Mouse (Mus musculus) intestine, postnatal 0 days (tissue): ENCODE results near the gene Epha3. TPM values are rescaled to one million over a fixed set of nuclear protein-coding genes. Genes with fewer than 3 reads are reported as not detected.

ENCODE experiments used
- ATAC-seq: fragments of 200-750 bp; cut with Nextera tagmentation; 2 replicates; pipeline ENCODE4 v1.8.0; 2017; ENCODE audit warnings: mild to moderate bottlenecking, moderate TSS enrichment, moderate library complexity
- H3K27ac ChIP-seq: fragments of 300-500 bp; sonication (generic); 2 replicates; pipeline ENCODE4 v1.5.1; 2014; ENCODE audit warnings: mild to moderate bottlenecking, low read depth, low read length, moderate library complexity
- H3K27me3 ChIP-seq: fragments of 300-500 bp; sonication (generic); replicated peaks from 2 replicates; pipeline ENCODE4 v1.6.1; 2014; ENCODE audit warnings: low read length, mixed read lengths; ENCODE audit not compliant: control insufficient read depth, insufficient read depth
- H3K36me3 ChIP-seq: fragments of 300-500 bp; sonication (generic); 2 replicates; pipeline ENCODE4 v1.6.1; 2014; ENCODE audit warnings: mild to moderate bottlenecking, moderate library complexity; ENCODE audit not compliant: control insufficient read depth, insufficient read depth
- H3K4me1 ChIP-seq: fragments of 300-500 bp; sonication (generic); replicated peaks from 2 replicates; pipeline ENCODE4 v1.6.1; 2014; ENCODE audit warnings: antibody characterized with exemption, low read length, mixed read lengths; ENCODE audit not compliant: control insufficient read depth, insufficient read depth
- H3K4me2 ChIP-seq: fragments of 300-500 bp; sonication (generic); replicated peaks from 2 replicates; pipeline ENCODE4 v1.6.1; 2014; ENCODE audit warnings: low read depth, mild to moderate bottlenecking, moderate library complexity
- H3K4me3 ChIP-seq: fragments of 300-500 bp; sonication (generic); 2 replicates; pipeline ENCODE4 v1.5.1; 2014; ENCODE audit warnings: low read depth, low read length
- H3K9ac ChIP-seq: fragments of 300-500 bp; sonication (generic); 2 replicates; pipeline ENCODE4 v1.6.1; 2014; ENCODE audit warnings: mild to moderate bottlenecking, low read depth, low read length
- H3K9me3 ChIP-seq: fragments of 300-500 bp; sonication (generic); 2 replicates; pipeline ENCODE4 v1.6.1; 2016; ENCODE audit warnings: mixed run types; ENCODE audit not compliant: control insufficient read depth
- CTCF ChIP-seq: sonication (generic); IDR thresholded peaks from 2 replicates; pipeline ENCODE4 v1.5.1; 2016; ENCODE audit warnings: low read depth, mild to moderate bottlenecking, control low read depth, antibody characterized with exemption, moderate library complexity
- WGBS: fragments of 180-500 bp; shearing (Covaris S2); extraction: QIAGEN DNeasy Blood & Tissue Kit; methylation state at CpG from one replicate; pipeline ENCODE4 v1.1.7; 2014; 5-methylcytosine and 5-hydroxymethylcytosine counted together
- polyA plus RNA-seq: library from polyadenylated mRNA; unstranded; fragments of >200 nt; fragmentation: Nextera tagmentation; extraction: Ambion mirVana; gene quantifications from 2 replicates; pipeline ENCODE4 v1.2.1, GENCODE M21; 2015

Epha3 gene
- polyA plus RNA-seq, 1 experiment from 2014 or later = 2.3 TPM

- WGBS = 30% methylated on average over 1 of the region's 1 CpGs
- Histone ChIP-seq H3K4me2 (no peak overlapping the region), H3K9me3 (no peaks in the 10 kb centered on the region), H3K27me3 (no peaks in the 10 kb centered on the region), H3K4me3 (no peak overlapping the region), H3K27ac (no peak overlapping the region), H3K36me3 (no peaks in the 10 kb centered on the region), H3K4me1 (no peaks in the 10 kb centered on the region), H3K9ac (no peak overlapping the region)
- no peak for TF ChIP-seq CTCF
- ATAC-seq = no peak
These were observed 189.5 kb downstream of the Epha3 start for GRCm38 (mm10) chr16:63674426-63674825.

GRCm38 (mm10) chr16:63673236-63673840, 190.6 kb downstream of the Epha3 start:
- Histone ChIP-seq H3K4me2 (no peak overlapping the region), H3K4me3 (no peak overlapping the region), H3K9ac (no peak overlapping the region), H3K9me3 (no peaks in the 10 kb centered on the region), H3K27ac (no peak overlapping the region), H3K4me1 (no peaks in the 10 kb centered on the region), H3K27me3 (no peaks in the 10 kb centered on the region), H3K36me3 (no peaks in the 10 kb centered on the region)
- WGBS = 92% methylated on average over 9 of the region's 9 CpGs
- ATAC-seq = no peak
- no peak for TF ChIP-seq CTCF

GRCm38 (mm10) chr16:63665897-63666464, 198.0 kb downstream of the Epha3 start:
- ATAC-seq = no peak
- no peak overlapping the region for H3K9ac ChIP-seq
- H3K4me3 ChIP-seq = no peak overlapping the region
- no peaks in the 10 kb centered on the region for H3K9me3 ChIP-seq
- no peaks in the 10 kb centered on the region for H3K4me1 ChIP-seq
- no peak for TF ChIP-seq CTCF
- 83% methylated on average over 3 of the region's 3 CpGs for WGBS
- H3K27ac ChIP-seq = no peak overlapping the region
- no peaks in the 10 kb centered on the region for H3K36me3 ChIP-seq
- H3K4me2 ChIP-seq = no peak overlapping the region
- no peaks in the 10 kb centered on the region for H3K27me3 ChIP-seq

- Histone ChIP-seq H3K27ac (no peak overlapping the region), H3K4me2 (no peak overlapping the region), H3K36me3 (no peaks in the 10 kb centered on the region), H3K9ac (no peak overlapping the region), H3K4me3 (no peak overlapping the region), H3K4me1 (no peaks in the 10 kb centered on the region), H3K9me3 (no peaks in the 10 kb centered on the region), H3K27me3 (no peaks in the 10 kb centered on the region)
- WGBS = 54% methylated on average over 4 of the region's 4 CpGs
- TF ChIP-seq CTCF = no peak
- ATAC-seq = no peak
These were observed 205.5 kb downstream of the Epha3 start for GRCm38 (mm10) chr16:63658302-63658974.

GRCm38 (mm10) chr16:63657743-63658142, 206.2 kb downstream of the Epha3 start:
- H3K4me3 ChIP-seq = no peak overlapping the region
- H3K9me3 ChIP-seq = no peaks in the 10 kb centered on the region
- 63% methylated on average over 2 of the region's 2 CpGs for WGBS
- H3K36me3 ChIP-seq = no peaks in the 10 kb centered on the region
- H3K27ac ChIP-seq = no peak overlapping the region
- H3K4me2 ChIP-seq = no peak overlapping the region
- no peak for TF ChIP-seq CTCF
- H3K4me1 ChIP-seq = no peaks in the 10 kb centered on the region
- H3K27me3 ChIP-seq = no peaks in the 10 kb centered on the region
- no peak for ATAC-seq
- H3K9ac ChIP-seq = no peak overlapping the region

GRCm38 (mm10) chr16:63653393-63653918, 210.5 kb downstream of the Epha3 start:
- Histone ChIP-seq H3K27me3 (no peaks in the 10 kb centered on the region), H3K4me2 (no peak overlapping the region), H3K4me3 (no peak overlapping the region), H3K4me1 (no peaks in the 10 kb centered on the region), H3K27ac (no peak overlapping the region), H3K36me3 (no peaks in the 10 kb centered on the region), H3K9me3 (no peaks in the 10 kb centered on the region), H3K9ac (no peak overlapping the region)
- no peak for ATAC-seq
- no peak for TF ChIP-seq CTCF
- WGBS = 89% methylated on average over 5 of the region's 5 CpGs
